Mouse (Mus musculus) hindbrain, embryonic 16.5 days (tissue): ENCODE measurements around the gene Map7d2. TPM values are rescaled to one million over a fixed set of nuclear protein-coding genes. Genes with fewer than 3 reads are reported as not detected.
A peak's percentile ranks its signal among the peaks of the same experiment; 100 is the strongest.

Experiments used
- ATAC-seq: fragments of 200-750 bp; cut with Nextera tagmentation; 2 replicates; pipeline ENCODE4 v1.8.0; 2017; ENCODE audit warnings: moderate TSS enrichment, moderate library complexity
- H3K27ac ChIP-seq: fragments of 300-500 bp; sonication (generic); 2 replicates; pipeline ENCODE4 v1.5.1; 2014; ENCODE audit warnings: low read depth, mild to moderate bottlenecking, control low read depth, low read length, moderate library complexity
- H3K27me3 ChIP-seq: fragments of 300-500 bp; sonication (generic); replicated peaks from 2 replicates; pipeline ENCODE4 v1.6.1; 2014; ENCODE audit warnings: low read length; ENCODE audit not compliant: control insufficient read depth, insufficient read depth
- H3K36me3 ChIP-seq: fragments of 300-500 bp; sonication (generic); 2 replicates; pipeline ENCODE4 v1.6.1; 2014; ENCODE audit warnings: mild to moderate bottlenecking, low read length, moderate library complexity, mixed read lengths; ENCODE audit not compliant: control insufficient read depth, insufficient read depth
- H3K4me1 ChIP-seq: fragments of 300-500 bp; sonication (generic); 2 replicates; pipeline ENCODE4 v1.6.1; 2014; ENCODE audit warnings: low read depth, low read length; ENCODE audit not compliant: control insufficient read depth, insufficient read depth
- H3K4me2 ChIP-seq: fragments of 300-500 bp; sonication (generic); 2 replicates; pipeline ENCODE4 v1.6.1; 2014; ENCODE audit warnings: mild to moderate bottlenecking, low read length, control low read depth, moderate library complexity
- H3K4me3 ChIP-seq: fragments of 300-500 bp; sonication (generic); 2 replicates; pipeline ENCODE4 v1.5.1; 2014; ENCODE audit warnings: mild to moderate bottlenecking, low read length, control low read depth, moderate library complexity
- H3K9ac ChIP-seq: fragments of 300-500 bp; sonication (generic); 2 replicates; pipeline ENCODE4 v1.6.1; 2014; ENCODE audit warnings: low read depth, mild to moderate bottlenecking, control low read depth, low read length, moderate library complexity
- H3K9me3 ChIP-seq: fragments of 300-500 bp; sonication (generic); 2 replicates; pipeline ENCODE4 v1.6.1; 2014; ENCODE audit warnings: mild to moderate bottlenecking, low read length, moderate library complexity; ENCODE audit not compliant: control insufficient read depth
- WGBS: fragments of 180-500 bp; shearing (Covaris S2); extraction: QIAGEN DNeasy Blood & Tissue Kit; methylation state at CpG from one replicate; pipeline ENCODE4 v1.1.7; 2014; 5-methylcytosine and 5-hydroxymethylcytosine counted together
- polyA plus RNA-seq: library from polyadenylated mRNA; unstranded; fragments of >200 nt; fragmentation: Nextera tagmentation; extraction: Ambion mirVana; gene quantifications from 2 replicates; pipeline ENCODE4 v1.2.1, GENCODE M21; 2015

The Map7d2 gene
- polyA plus RNA-seq, 1 experiment from 2014 or later = 57.6 TPM

DNA sequence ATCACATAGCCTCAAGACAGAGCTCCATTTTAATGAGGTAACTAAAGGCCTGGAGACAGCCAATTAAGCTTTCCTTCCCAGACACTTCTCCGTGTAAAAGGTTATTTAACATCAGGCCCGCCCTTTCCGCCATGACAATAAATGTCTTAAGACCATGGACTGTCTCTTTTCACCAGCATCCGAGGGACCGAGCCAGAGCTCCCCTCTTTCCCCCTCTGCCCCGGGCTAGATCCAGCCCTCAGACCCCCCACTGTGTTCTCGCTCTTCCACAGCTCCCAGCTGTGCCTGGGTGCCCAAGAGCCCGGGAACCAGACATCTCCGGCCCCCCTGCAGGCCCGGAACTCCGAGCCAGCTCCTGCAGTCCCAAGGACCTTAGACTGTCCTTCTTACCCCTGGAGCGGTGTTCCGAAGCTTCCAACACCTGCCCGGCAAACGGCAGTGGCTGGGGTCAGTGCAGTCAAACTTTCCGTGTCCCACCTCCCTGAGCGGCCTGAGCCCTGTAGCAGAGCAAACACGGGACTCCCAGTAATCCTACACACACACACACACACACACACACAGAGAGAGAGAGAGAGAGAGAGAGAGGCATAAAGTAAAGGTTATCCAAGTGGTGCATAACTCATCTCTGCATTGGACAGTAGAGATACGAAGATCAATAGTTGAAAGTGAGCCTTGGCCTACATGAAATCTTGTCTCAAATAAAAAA lies 94.1 kb downstream of the Map7d2 start:
- Histone ChIP-seq H3K9ac (no peak overlapping the region), H3K27ac (no peak overlapping the region), H3K27me3 (no peaks in the 10 kb centered on the region), H3K9me3 (no peaks in the 10 kb centered on the region), H3K4me2 (no peak overlapping the region), H3K4me3 (no peak overlapping the region), H3K4me1 (no peaks in the 10 kb centered on the region), H3K36me3 (no peaks in the 10 kb centered on the region)
- WGBS = 66% methylated on average over 19 of the region's 19 CpGs
- ATAC-seq = no peak

DNA sequence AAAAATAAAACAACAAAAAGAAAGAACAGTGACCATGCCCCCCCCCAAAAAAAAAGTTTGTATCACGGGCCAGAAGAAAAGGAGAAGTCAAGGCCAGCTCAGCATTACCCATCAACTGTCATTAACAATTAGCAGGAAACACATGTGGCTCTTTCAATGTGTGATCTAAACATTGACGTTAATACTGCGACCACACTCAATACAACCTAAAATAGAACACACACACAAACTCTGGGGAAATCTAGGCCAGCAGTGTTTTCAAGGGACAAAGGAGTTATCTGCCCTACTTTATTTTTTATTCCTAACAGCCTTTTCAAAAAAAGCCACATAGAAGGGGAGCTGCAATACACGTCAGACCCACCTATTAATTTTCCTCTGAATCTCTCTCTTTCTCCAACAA lies 94.7 kb downstream of the Map7d2 start:
- no peak overlapping the region for H3K27ac ChIP-seq
- WGBS = 75% methylated on average over 4 of the region's 4 CpGs
- H3K36me3 ChIP-seq = no peaks in the 10 kb centered on the region

DNA sequence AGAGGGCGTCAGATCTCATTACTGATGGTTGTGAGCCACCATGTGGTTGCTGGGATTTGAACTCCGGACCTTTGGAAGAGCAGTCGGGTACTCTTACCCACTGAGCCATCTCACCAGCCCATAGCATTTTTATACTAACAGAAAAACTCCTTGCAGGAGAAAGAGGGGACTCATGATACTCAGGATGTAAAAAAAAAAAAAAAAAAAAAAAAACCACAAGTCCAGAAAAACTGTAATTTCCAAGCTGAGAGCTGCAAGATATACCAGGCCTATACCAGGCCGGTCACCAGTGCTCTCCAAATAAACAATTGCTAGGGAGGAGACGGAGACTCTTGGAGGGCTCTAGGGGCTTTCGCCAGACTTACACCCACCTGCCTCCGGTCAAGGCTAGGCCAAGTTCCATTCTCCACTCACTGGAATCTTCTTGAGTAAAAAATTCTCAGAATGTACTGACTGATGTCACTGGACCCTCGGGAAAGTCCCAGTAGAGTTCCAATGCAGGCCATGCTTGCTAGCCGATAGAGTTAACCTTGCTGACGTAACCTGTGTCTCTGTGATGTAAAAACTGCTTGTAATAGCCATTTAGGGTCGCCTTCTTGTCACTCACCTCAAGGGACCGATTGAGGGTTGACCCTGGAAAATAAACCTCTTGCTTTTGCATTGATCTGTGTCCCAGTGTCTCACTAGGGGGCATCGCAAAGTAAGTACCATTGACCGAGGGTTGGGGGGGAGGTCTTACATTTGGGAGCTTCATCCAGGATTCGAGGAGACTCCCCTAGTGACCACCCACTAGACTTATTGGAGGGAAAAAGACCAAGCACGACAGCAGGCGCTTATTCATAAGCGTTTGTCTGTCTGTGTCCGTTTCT lies 95.7 kb downstream of the Map7d2 start:
- H3K27me3 ChIP-seq = no peaks in the 10 kb centered on the region
- no peak overlapping the region for H3K4me2 ChIP-seq
- H3K9ac ChIP-seq = no peak overlapping the region
- H3K4me3 ChIP-seq = no peak overlapping the region
- H3K4me1 ChIP-seq = no peaks in the 10 kb centered on the region
- ATAC-seq = no peak
- H3K9me3 ChIP-seq = no peaks in the 10 kb centered on the region
- H3K36me3 ChIP-seq = no peaks in the 10 kb centered on the region
- WGBS = 79% methylated on average over 19 of the region's 19 CpGs
- no peak overlapping the region for H3K27ac ChIP-seq

More for the DNA sequence above, 94.7 kb downstream of the Map7d2 start:
- H3K27me3 ChIP-seq = no peaks in the 10 kb centered on the region
- H3K4me2 ChIP-seq = no peak overlapping the region
- no peak overlapping the region for H3K9ac ChIP-seq
- ATAC-seq = no peak
- H3K4me1 ChIP-seq = no peaks in the 10 kb centered on the region
- no peaks in the 10 kb centered on the region for H3K9me3 ChIP-seq
- H3K4me3 ChIP-seq = no peak overlapping the region

DNA sequence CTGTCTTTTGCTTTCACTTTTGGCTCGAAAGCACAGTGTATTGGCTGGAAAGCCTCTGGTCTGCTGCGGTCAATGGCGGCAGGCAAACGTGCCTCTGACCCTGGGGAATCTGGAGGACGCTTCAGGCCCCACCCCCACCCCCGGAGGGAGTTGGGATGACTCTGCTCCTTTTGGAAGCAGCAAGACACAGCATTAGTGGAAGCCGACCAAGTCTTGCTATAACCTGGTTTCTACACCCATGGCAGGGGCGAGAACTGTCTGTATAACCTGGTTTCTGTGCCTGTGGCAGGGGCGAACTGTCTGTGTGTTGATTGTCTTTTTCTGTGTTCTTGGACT lies 96.3 kb downstream of the Map7d2 start:
- WGBS = 72% methylated on average over 9 of the region's 9 CpGs
- Histone ChIP-seq H3K9me3 (no peaks in the 10 kb centered on the region), H3K27ac (no peak overlapping the region), H3K9ac (no peak overlapping the region), H3K27me3 (no peaks in the 10 kb centered on the region), H3K4me2 (no peak overlapping the region), H3K4me3 (no peak overlapping the region), H3K36me3 (no peaks in the 10 kb centered on the region), H3K4me1 (no peaks in the 10 kb centered on the region)
- no peak for ATAC-seq

DNA sequence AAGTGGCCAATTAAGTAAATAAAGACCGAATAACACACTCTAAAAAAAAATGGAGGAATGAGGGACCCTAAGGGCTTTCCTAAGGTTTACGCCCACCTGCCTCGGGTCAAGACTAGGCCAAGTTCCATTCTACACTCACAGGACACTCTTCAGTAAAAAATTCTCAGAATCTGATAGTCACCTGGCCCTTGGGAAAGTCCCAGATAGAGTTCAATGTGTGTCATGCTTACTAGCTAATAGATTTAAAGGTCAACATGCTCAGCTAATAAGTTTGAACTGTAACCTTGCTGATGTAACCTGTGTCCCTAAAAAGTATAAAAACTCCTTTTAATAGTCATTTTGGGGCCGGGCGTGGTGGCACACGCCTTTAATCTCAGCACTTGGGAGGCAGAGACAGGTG lies 101.2 kb downstream of the Map7d2 start:
- Histone ChIP-seq H3K4me1 (no peaks in the 10 kb centered on the region), H3K9me3 (no peaks in the 10 kb centered on the region), H3K9ac (no peak overlapping the region), H3K27me3 (no peaks in the 10 kb centered on the region), H3K27ac (no peak overlapping the region), H3K4me3 (no peak overlapping the region), H3K4me2 (no peak overlapping the region), H3K36me3 (no peaks in the 10 kb centered on the region)
- WGBS = 91% methylated on average over 6 of the region's 6 CpGs
- no peak for ATAC-seq

DNA sequence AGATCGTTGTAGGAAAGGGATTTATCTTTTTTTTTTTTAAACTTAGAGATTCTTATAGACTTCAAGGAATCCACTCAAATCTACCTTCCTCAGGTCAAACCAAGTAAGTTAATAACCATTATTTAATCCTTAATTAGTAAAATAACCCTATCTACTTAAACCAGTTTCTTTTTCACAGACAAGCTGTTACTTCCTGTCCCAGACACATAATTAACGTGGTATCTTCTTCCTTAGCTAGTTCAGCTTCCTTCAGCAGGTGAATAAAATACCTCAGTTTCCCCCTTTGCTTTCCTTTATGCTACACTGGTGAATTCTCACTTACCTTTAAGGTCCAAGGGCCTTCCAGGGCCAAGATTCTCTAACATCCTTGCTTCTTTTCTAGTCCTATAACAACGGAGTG lies 107.4 kb downstream of the Map7d2 start:
- Histone ChIP-seq H3K36me3 (no peaks in the 10 kb centered on the region), H3K4me3 (no peak overlapping the region), H3K4me1 (no peaks in the 10 kb centered on the region), H3K9me3 (no peaks in the 10 kb centered on the region), H3K9ac (no peak overlapping the region), H3K27me3 (no peaks in the 10 kb centered on the region; the same call in 1 of the 2 replicates), H3K27ac (no peak overlapping the region), H3K4me2 (no peak overlapping the region)
- no peak for ATAC-seq
- WGBS = 72% methylated on average over 3 of the region's 3 CpGs

DNA sequence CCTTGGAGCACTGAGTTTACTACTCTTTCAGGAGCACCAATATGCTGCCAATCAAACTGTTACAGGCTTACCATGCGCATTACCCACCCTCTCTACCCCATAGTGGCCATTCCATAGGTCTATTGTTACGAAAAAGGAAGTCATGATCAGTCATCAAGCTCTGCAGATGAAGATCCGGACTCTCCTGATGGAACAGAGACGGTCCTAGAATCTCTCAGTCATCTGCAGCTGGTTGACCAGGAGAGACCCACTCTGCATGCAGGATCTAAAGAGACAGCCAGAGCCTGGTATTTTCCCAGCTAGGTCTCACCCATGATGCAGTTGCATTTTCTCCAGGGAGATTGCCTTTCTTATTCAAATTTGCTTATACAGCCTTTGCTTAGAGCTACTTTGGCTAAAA lies 108.3 kb downstream of the Map7d2 start:
- H3K4me2 ChIP-seq = no peak overlapping the region

DNA sequence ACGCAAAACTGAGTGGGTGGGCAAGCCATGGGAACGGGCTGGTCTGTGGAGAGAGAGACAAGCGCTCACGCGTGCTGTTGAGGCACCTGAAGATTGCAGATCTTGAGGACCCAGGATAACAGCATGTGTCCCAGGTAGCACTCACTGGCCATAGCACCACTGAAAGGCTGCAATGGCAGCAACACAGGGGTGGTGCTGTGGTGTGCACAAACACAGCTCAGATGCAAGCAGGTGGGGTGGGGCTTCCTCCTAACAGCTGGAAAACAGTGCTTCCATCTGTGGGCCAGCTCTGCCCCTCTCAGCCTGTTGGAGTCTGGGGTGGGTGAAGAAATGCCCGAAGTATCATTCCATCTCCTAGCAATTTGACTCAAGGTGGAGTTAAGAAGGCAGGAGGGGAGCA lies 112.0 kb downstream of the Map7d2 start, which contains the start of gene Bclaf3:
Gene Bclaf3 (plus strand): TSS at position 301 of the 400 bp plus-strand sequence.
- H3K9ac ChIP-seq = no peak within 1 kb of the TSS
- no peak within 1 kb of the TSS for H3K4me3 ChIP-seq
- H3K9me3 ChIP-seq = no peaks in the 10 kb centered on the region
- no peak within 1 kb of the TSS for H3K27ac ChIP-seq
- no peaks in the 10 kb centered on the region for H3K4me1 ChIP-seq
- WGBS = 87% methylated on average over 6 of the region's 6 CpGs
- ATAC-seq = no peak
- H3K36me3 ChIP-seq = no peaks in the 10 kb centered on the region
- H3K27me3 ChIP-seq = no peaks in the 10 kb centered on the region; the same call in 1 of the 2 replicates
- H3K4me2 ChIP-seq = no peak within 1 kb of the TSS

More for the DNA sequence above, 108.3 kb downstream of the Map7d2 start:
- Histone ChIP-seq H3K4me1 (no peaks in the 10 kb centered on the region), H3K4me3 (no peak overlapping the region), H3K27ac (no peak overlapping the region), H3K9ac (no peak overlapping the region), H3K9me3 (no peaks in the 10 kb centered on the region), H3K27me3 (no peaks in the 10 kb centered on the region; the same call in 1 of the 2 replicates), H3K36me3 (no peaks in the 10 kb centered on the region)
- 79% methylated on average over 4 of the region's 4 CpGs for WGBS
- ATAC-seq = no peak

DNA sequence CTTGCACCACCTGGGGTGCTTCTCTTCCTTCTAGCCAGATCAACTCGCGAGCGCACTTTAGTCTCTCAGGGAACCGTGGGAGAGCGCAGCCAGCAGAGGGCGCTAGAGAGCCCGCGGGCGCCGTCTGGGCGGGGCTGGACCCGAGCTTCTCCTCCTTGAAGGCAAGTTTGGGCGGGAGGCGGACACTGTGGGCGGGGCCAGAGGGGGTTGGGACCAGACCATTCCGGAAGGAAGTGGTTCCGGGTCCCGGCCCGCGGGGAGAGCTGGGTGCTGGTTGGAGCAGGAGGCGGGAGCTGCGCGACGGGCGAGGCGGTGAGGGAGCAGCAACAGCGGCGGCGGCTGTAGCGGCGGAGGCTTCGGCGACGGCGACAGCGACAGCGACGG lies 118.0 kb downstream of the Map7d2 start:
- no peaks in the 10 kb centered on the region for H3K36me3 ChIP-seq
- H3K27ac ChIP-seq = peak overlapping the region; percentile 75
- no peaks in the 10 kb centered on the region; the same call in 1 of the 2 replicates for H3K27me3 ChIP-seq
- ATAC-seq = peak; percentile 99
- no peaks in the 10 kb centered on the region; the same call in 1 of the 2 replicates for H3K4me1 ChIP-seq
- H3K9me3 ChIP-seq = no peaks in the 10 kb centered on the region
- peak overlapping the region; percentile 71 for H3K9ac ChIP-seq
- WGBS = 25% methylated on average over 34 of the region's 38 CpGs
- H3K4me2 ChIP-seq = peak overlapping the region; percentile 59
- peak overlapping the region; percentile 59 for H3K4me3 ChIP-seq
